Mouse (Mus musculus) liver, embryonic 11.5 days (tissue): ENCODE data around the gene Gm19402. TPM values are rescaled to one million over a fixed set of nuclear protein-coding genes. Genes with fewer than 3 reads are reported as not detected.
"Not testable (repeated sequence)": the region's sequence is repeated elsewhere in the genome, so short reads cannot be mapped to it uniquely, and the experiment has no call there.

Experiments used
- ATAC-seq: fragments of 200-750 bp; cut with Nextera tagmentation; replicated peaks from 2 replicates; pipeline ENCODE4 v1.8.0; 2017; ENCODE audit warnings: moderate number of reproducible peaks, mild to moderate bottlenecking, moderate TSS enrichment, moderate library complexity; ENCODE audit not compliant: low FRiP score
- DNase-seq: peaks from one replicate; pipeline ENCODE4 v3.0.0-alpha.2; 2017; ENCODE audit warnings: low spot score
- H3K27ac ChIP-seq: fragments of 300-500 bp; sonication (generic); 2 replicates; pipeline ENCODE4 v1.5.1; 2014; ENCODE audit warnings: mild to moderate bottlenecking, low read depth, low read length, control low read depth
- H3K27me3 ChIP-seq: fragments of 300-500 bp; sonication (generic); replicated peaks from 2 replicates; pipeline ENCODE4 v1.6.1; 2014; ENCODE audit warnings: low read length, mixed read lengths; ENCODE audit not compliant: control insufficient read depth, insufficient read depth
- H3K36me3 ChIP-seq: fragments of 300-500 bp; sonication (generic); 2 replicates; pipeline ENCODE4 v1.6.1; 2014; ENCODE audit warnings: mild to moderate bottlenecking, low read length, moderate library complexity, mixed read lengths; ENCODE audit not compliant: control insufficient read depth, insufficient read depth
- H3K4me1 ChIP-seq: fragments of 300-500 bp; sonication (generic); replicated peaks from 2 replicates; pipeline ENCODE4 v1.6.1; 2014; ENCODE audit warnings: low read length, mixed read lengths; ENCODE audit not compliant: control insufficient read depth, insufficient read depth
- H3K4me2 ChIP-seq: fragments of 300-500 bp; sonication (generic); 2 replicates; pipeline ENCODE4 v1.6.1; 2014; ENCODE audit warnings: mild to moderate bottlenecking, control low read depth, moderate library complexity
- H3K4me3 ChIP-seq: fragments of 300-500 bp; sonication (generic); 2 replicates; pipeline ENCODE4 v1.5.1; 2014; ENCODE audit warnings: low read depth, low read length, control low read depth
- H3K9ac ChIP-seq: fragments of 300-500 bp; sonication (generic); 2 replicates; pipeline ENCODE4 v1.6.1; 2014; ENCODE audit warnings: low read depth, low read length, control low read depth
- H3K9me3 ChIP-seq: fragments of 300-500 bp; sonication (generic); 2 replicates; pipeline ENCODE4 v1.6.1; 2016; ENCODE audit warnings: low read length, inconsistent platforms, mixed read lengths; ENCODE audit not compliant: control insufficient read depth
- WGBS: fragments of 180-500 bp; shearing (Covaris S2); extraction: QIAGEN DNeasy Blood & Tissue Kit; methylation state at CpG from one replicate; pipeline ENCODE4 v1.1.7; 2014; 5-methylcytosine and 5-hydroxymethylcytosine counted together
- polyA plus RNA-seq: library from polyadenylated mRNA; unstranded; fragments of >200 nt; fragmentation: Nextera tagmentation; extraction: Ambion mirVana; gene quantifications from 2 replicates; pipeline ENCODE4 v1.2.1, GENCODE M21; 2014

The Gm19402 gene
- polyA plus RNA-seq, 1 experiment from 2014 or later: not detected

DNA sequence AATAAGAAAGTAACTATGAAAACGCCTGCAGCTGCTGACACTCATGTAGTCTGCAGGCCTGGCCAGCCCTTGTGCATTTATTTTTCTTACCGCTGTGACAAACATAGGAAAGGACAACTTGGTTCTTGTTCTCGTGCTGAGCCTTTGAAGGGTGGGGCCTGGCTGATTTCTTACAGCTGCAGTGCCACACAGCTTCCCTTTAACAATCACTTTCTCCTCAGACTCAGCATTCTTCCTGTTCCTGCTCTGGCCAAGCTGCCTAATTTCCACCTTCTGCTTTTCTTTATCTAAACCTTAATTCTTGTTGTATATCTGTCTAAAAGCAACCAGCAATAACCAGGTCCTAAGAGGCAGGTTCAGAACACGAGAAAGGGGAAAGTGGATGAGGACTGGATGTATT, 23.2 kb upstream of the Gm19402 start:
- no peak overlapping the region for H3K4me2 ChIP-seq
- no peak overlapping the region for H3K9ac ChIP-seq
- ATAC-seq: no peak
- DNase-seq: no peak
- no peaks in the 10 kb centered on the region for H3K9me3 ChIP-seq
- WGBS: 48% methylated on average over 4 of the region's 4 CpGs
- no peaks in the 10 kb centered on the region for H3K36me3 ChIP-seq
- no peak overlapping the region for H3K4me3 ChIP-seq
- H3K4me1 ChIP-seq: no peaks in the 10 kb centered on the region
- no peak overlapping the region for H3K27ac ChIP-seq
- no peaks in the 10 kb centered on the region for H3K27me3 ChIP-seq

GRCm38 (mm10) chr10:77711157-77711556, 20.6 kb upstream of the Gm19402 start, which contains the start of gene Gm10024:
Gene Gm10024 (plus strand): TSS chr10:77711457.
- H3K4me3 ChIP-seq, DNase-seq, H3K27ac ChIP-seq, H3K9ac ChIP-seq, H3K36me3 ChIP-seq, H3K9me3 ChIP-seq, H3K4me1 ChIP-seq, ATAC-seq, H3K27me3 ChIP-seq, H3K4me2 ChIP-seq: not testable (repeated sequence)

DNA sequence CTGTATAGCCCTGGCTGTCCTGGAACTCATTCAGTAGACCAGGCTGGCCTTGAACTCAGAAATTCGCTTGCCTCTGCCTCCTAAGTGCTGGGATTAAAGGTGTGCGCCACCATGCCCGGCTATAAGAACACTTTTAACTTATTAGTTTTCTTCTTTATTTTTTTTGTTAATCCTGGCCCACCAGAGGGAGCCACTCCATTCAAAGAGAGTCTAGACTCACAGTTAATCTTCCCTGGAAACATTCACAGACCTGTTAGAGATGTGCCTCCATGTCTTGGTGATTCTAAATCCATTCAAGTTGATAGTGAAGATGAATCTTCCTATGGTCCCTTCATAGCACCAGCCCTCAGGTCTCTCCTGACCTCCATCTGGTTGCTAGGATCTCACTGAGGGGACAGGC, 19.3 kb upstream of the Gm19402 start:
- Histone ChIP-seq H3K9me3 (no peaks in the 10 kb centered on the region), H3K4me2 (no peak overlapping the region), H3K9ac (no peak overlapping the region), H3K27ac (no peak overlapping the region), H3K36me3 (no peaks in the 10 kb centered on the region), H3K4me1 (no peaks in the 10 kb centered on the region), H3K4me3 (no peak overlapping the region), H3K27me3 (no peaks in the 10 kb centered on the region)
- ATAC-seq: no peak
- DNase-seq: no peak
- 78% methylated on average over 3 of the region's 3 CpGs for WGBS

GRCm38 (mm10) chr10:77706326-77706725, 15.8 kb upstream of the Gm19402 start, which contains the start of gene Gm10272:
Gene Gm10272 (plus strand): TSS chr10:77706626.
- H3K9me3 ChIP-seq: peaks cover 3% of the 10 kb centered on the region; the same call in 1 of the 2 replicates
- H3K9ac ChIP-seq: no peak within 1 kb of the TSS
- H3K4me1 ChIP-seq: no peaks in the 10 kb centered on the region
- ATAC-seq (no peak), DNase-seq (no peak)
- no peaks in the 10 kb centered on the region for H3K36me3 ChIP-seq
- WGBS: 74% methylated on average over 1 of the region's 1 CpGs
- no peak within 1 kb of the TSS for H3K4me3 ChIP-seq
- no peaks in the 10 kb centered on the region for H3K27me3 ChIP-seq
- H3K27ac ChIP-seq: no peak within 1 kb of the TSS
- no peak within 1 kb of the TSS for H3K4me2 ChIP-seq

- 39% methylated on average over 4 of the region's 4 CpGs for whole genome bisulfite sequencing
- no peak for ATAC-seq
Measured at GRCm38 (mm10) chr10:77697133-77697532, 6.6 kb upstream of the Gm19402 start, which contains the start of gene Gm9508. Gene Gm9508 (minus strand): TSS chr10:77697233.

DNA sequence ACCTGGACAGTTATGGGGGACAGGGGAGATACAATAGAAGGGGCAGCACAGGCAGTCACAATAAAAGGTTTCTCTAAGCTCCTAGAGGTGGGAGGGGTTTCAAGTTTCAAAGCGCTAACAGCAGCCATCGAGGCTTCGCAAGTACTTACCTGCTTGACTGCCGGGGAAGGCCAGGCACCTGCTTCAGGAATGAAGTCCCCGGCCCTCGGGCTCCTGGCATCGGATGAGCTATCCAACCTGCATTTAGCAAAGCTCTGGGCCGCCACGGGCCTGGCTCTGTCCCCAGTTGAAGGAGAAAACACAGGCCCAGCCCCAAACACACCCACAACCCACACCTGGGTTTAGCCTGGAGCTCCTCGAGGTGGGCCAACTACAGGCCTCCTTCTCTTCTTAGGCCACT, 3.5 kb downstream of the Gm19402 start:
- no peak overlapping the region for H3K9ac ChIP-seq
- 27% methylated on average over 10 of the region's 10 CpGs for WGBS
- no peak overlapping the region for H3K4me3 ChIP-seq
- H3K4me1 ChIP-seq: no peaks in the 10 kb centered on the region
- H3K27me3 ChIP-seq: peaks cover 74% of the 10 kb centered on the region
- ATAC-seq (no peak), DNase-seq (no peak)
- H3K27ac ChIP-seq: no peak overlapping the region
- no peak overlapping the region for H3K4me2 ChIP-seq
- no peaks in the 10 kb centered on the region for H3K36me3 ChIP-seq
- no peaks in the 10 kb centered on the region for H3K9me3 ChIP-seq

More at GRCm38 (mm10) chr10:77697133-77697532, 6.6 kb upstream of the Gm19402 start, which contains the start of gene Gm9508:
- Histone ChIP-seq H3K27me3 (no peaks in the 10 kb centered on the region; the same call in 1 of the 2 replicates), H3K9me3 (no peaks in the 10 kb centered on the region), H3K4me2 (no peak within 1 kb of the TSS), H3K36me3 (no peaks in the 10 kb centered on the region), H3K4me1 (no peaks in the 10 kb centered on the region), H3K4me3 (no peak within 1 kb of the TSS), H3K9ac (no peak within 1 kb of the TSS), H3K27ac (no peak within 1 kb of the TSS)
- DNase-seq: no peak

DNA sequence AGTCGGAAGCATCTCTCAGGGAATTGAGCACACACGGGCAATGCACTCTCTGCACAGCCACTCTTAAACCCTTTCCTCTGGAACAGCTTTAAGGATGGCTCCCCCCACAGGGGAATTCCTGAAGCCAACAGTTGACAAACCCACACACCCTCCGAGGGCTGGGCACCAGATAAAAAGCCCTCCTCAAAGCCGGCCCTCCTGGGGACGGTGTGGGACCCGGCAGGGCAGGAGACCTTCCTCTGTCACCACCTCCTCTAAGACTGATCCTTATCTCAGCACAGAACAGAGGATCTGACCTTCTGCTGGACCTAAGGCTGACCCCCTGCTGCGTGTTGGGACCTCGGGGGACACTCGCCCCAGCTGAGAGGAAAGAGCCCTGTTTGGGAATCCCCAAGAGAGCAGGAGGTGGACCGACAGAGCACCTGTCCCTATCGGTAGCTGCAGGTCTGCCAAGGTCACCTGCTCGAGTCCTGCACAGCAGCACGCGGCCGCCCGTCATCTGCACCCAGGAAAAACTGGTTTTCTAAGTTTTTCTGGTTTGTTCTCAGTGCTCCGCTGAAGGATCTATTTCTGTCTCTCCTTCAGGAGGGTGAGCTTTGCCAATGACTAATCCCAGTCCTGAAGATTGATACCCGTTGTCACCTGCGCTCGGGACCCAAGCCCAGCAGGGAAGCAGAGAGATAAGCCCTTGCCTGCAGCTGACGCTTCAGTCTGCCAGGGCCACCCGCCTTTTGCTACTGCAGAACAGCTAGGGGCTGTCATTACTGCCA, 4.5 kb downstream of the Gm19402 start, which contains the start of gene Tspear:
Gene Tspear, plus strand, starts transcription at position 675 of the 770 bp plus-strand sequence.
- no peak within 1 kb of the TSS for H3K4me3 ChIP-seq
- H3K36me3 ChIP-seq: no peaks in the 10 kb centered on the region
- no peak within 1 kb of the TSS for H3K9ac ChIP-seq
- no peaks in the 10 kb centered on the region for H3K4me1 ChIP-seq
- no peak within 1 kb of the TSS for H3K4me2 ChIP-seq
- peaks cover 72% of the 10 kb centered on the region for H3K27me3 ChIP-seq
- 7% methylated on average over 22 of the region's 22 CpGs for WGBS
- DNase-seq: no peak
- no peak for ATAC-seq
- no peaks in the 10 kb centered on the region for H3K9me3 ChIP-seq
- H3K27ac ChIP-seq: no peak within 1 kb of the TSS

DNA sequence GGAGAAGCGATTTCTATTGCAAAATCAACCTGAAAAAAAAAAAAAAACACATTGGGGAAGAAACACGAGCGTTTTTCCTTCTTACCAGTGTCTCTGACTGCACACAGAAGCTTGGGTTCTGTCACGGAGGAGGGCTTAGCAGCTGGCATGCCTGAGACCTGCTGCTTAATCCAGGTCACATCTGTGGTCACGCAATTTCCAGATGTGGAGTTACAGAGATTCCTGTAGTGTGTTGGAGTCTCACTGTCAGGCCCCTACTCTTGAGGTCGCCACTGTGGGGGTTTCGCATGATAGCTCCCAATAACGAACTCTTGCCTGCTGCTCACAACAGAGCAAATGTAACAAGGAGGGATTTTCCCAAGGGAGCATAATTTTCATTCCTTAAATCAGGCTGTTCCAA, 6.4 kb downstream of the Gm19402 start:
- Histone ChIP-seq H3K9me3 (no peaks in the 10 kb centered on the region), H3K4me3 (no peak overlapping the region), H3K27me3 (peaks cover 72% of the 10 kb centered on the region), H3K4me2 (no peak overlapping the region), H3K36me3 (no peaks in the 10 kb centered on the region), H3K9ac (no peak overlapping the region), H3K27ac (no peak overlapping the region), H3K4me1 (no peaks in the 10 kb centered on the region)
- ATAC-seq (no peak), DNase-seq (no peak)
- WGBS: 39% methylated on average over 8 of the region's 8 CpGs

DNA sequence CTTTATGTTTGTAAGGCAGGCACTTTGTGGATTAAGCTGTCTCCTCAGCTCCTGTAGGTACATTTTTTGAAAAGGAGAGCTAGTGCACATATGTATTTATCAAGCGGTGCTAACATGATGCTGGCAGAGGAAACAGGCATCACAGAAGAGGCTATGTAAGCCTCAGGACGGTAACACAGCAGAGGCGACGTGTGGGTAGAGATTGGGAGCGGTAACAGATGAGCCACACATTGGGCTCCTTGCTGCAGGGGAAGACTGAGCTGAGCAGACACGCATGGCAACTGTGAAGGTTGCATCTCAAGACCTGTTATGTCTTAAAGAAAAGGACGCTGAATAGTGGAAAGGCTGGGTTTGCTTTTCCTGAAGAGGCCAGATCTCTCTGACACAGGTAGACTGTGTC, 7.6 kb downstream of the Gm19402 start:
- no peaks in the 10 kb centered on the region for H3K9me3 ChIP-seq
- no peaks in the 10 kb centered on the region for H3K36me3 ChIP-seq
- no peak overlapping the region for H3K4me3 ChIP-seq
- DNase-seq: no peak
- H3K27me3 ChIP-seq: peaks cover 70% of the 10 kb centered on the region
- H3K27ac ChIP-seq: no peak overlapping the region
- 68% methylated on average over 7 of the region's 7 CpGs for WGBS
- no peak for ATAC-seq
- H3K4me1 ChIP-seq: no peaks in the 10 kb centered on the region
- no peak overlapping the region for H3K9ac ChIP-seq
- no peak overlapping the region for H3K4me2 ChIP-seq
